Mouse (Mus musculus) A20 (cell line): ENCODE data around the gene Hc.

Experiments used
- DNase-seq: peaks from one replicate; pipeline ENCODE4 v3.0.0-alpha.2; 2011; ENCODE audit warnings: low read depth, low spot score

The Hc gene

DNA sequence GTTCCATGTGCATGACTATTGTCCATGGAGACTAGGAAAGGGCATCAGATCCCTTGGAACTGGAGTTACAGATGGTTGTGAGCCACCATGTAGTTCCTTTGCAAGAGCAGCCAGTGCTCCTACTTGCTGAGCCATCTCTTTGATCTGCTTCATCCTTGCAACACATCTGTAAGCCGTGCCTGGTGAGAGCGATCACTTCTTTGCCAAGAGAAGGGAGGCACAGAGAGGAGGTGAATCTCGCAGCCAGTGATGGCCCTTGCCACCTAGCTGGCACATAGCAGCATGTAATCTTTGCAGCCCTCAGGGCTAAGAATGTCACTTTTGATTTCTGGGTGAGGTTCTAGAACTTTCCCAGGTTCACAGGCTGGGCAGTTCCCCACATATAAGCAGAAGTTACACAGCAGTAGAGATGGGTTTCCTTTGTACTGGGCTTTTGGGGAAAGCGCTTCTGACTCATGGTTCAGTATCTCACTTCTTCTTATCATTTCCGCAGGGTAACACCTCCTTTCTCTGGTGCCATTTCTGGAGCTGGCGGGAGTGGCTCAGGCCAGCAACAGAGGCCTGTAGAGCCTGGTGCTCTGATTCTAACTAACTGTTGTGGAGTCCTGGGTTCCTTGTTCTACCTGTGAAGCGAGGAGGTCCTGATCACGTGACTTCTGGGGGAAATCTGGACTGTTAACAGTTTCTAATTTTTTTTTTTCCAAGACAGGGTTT lies 84.1 kb downstream of the Hc start:
- DNase-seq: peak; percentile 87

DNA sequence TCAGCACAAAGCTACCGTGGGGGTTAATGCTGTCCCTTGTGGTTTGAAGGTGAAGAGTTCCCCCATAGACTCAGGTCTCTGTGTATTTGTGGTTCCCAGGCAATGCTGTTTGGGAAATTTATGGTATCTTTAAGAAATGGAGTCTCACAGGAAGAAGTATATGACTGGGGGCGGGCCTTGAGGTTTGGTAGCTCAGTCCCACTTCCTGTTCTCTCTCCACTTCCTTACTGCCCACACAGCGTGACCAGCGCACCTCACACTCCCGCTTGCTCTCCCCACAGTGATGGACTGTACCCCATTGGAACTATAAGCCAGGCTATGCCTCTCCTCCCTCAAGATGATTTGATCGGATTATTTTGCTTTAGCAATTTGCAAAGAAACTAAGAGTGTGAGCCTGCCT lies 84.8 kb downstream of the Hc start:
- peak; percentile 80 for DNase-seq

DNA sequence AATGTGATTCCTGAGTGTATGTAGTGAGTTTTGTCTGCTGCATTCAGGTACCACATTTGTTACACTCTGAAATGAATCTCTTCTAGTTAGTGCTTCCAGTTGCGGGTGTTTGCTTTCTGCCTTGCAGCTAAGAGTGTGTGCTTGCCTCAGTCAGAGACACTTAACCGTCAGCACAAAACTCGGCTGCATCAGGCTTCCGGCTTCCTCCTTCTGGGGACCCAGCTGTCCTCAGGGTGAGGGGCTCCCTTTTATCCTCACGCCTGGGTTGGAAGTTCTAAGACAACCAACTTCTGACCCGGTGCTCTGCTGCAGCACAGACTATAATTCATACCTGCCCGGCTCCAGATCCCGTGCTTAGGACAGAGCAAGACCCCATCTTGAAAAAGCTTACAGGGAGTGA lies 88.2 kb downstream of the Hc start:
- DNase-seq: no peak

DNA sequence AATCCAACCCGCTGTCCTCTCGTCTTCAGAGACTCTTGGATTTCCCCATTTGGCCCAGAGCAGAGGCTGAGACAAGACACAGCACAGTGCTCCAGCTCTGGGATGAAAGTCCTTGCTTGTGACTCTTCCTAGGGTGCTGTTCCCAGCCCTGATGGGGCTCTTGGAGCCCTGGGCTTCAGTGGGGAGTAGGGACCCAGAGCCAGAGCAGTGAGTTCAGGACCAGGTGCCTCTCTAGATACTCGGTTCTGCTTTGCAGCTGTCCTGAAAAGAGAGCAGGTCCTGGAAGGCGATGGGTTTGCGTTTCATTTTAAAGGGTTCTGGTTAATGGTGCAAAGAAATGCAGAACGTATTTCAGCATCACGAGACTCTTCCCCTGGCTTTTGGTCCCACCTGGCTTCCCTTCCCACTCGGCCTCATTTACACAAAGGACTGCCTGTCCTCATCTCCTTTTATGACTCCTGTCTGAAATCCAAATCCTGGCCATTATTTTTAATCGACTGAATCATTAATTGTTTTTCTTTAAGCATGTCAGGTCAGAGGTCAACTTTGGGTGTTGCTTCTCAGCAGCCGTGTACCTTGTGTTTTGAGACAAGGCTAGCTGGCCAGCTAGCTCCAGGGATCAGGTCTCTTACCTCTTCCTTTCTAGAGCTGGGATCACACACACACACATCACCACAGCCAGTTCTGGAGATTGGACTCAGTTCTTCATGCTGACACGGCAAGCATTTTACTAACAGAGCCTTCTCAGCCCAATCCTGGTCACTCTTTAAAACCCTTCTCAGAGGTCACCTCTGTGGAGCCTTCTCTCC lies 90.0 kb downstream of the Hc start:
- no peak for DNase-seq

DNA sequence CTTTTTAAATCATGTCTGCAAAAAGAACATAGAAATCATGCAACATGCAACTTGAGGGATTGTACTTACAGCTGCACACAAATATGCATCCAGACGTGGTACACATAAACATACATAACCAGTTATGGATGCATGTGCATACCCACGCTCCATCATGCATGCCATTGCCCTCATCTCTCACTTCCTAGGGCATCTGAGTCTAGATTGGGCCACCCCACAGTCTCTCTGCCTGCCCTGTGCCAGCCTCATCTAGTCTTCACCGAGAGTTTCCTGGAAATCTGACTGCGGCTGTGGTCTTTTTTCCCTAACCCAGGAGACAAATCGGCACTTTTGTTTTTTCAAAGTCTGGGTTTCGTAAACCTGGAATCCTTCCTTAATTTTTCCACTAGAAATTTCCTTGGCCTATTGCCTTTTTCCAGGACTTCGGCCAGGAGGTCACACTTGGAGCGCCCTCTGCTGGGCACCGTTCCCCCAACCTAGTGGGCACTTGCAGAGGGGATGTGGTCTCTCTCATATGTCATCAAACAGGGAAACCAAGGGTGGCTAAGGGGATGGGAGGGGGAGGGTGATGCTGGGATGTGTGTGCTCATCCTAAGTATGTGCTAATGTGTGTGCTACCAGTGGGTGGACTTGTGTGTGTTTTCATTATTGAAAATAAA lies 91.0 kb downstream of the Hc start:
- peak; percentile 61 for DNase-seq

DNA sequence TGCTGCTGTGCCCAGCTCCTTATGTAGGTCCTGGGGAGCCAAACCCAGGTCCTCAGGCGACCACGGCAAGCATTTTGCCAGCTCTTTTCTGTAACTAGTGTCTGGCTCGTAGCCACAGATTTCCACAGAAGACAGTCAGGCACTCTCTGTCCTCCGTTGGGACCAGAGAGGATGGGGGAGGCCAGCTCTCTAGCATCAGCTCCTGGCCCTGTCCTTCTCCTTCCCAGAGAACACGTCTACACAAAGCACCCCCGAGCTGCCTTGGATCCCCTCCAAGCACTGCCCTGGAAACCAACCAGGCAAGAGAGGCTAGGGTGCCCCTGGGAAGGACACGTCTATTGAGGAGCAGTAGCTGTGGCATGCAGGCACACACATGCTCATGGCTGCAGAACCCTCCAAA lies 92.1 kb downstream of the Hc start:
- no peak for DNase-seq

DNA sequence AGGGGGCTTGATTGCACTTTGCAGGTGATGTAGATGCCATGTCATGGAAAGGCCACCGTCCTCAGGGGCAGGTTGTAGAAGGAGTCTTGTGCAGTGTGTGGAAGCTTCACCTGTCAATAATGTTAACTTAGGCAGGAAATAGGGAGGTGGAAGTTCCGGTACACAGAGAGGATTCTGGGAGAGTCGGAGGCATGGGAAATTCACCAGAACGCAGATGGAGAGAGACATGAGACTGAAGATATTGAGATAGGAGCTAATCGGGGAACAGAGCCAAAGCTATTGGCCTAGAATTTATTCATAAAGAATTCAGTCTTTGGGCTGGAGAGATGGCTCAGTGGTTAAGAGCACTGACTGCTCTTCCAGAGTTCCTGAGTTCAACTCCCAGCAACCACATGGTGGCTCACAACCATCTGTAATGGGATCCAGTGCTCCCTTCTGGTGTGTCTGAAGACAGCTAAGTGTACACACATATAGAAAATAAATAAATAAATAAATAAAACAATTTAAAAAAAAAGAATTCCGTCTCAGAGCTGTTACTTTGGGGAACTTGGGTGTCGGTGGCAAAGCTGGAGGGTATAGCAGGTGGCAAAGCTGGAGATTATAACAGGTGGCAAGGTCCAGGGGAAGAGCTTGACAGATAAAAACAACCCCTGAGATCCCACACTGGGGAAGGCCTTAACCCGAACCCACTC lies 94.8 kb downstream of the Hc start:
- no peak for DNase-seq

DNA sequence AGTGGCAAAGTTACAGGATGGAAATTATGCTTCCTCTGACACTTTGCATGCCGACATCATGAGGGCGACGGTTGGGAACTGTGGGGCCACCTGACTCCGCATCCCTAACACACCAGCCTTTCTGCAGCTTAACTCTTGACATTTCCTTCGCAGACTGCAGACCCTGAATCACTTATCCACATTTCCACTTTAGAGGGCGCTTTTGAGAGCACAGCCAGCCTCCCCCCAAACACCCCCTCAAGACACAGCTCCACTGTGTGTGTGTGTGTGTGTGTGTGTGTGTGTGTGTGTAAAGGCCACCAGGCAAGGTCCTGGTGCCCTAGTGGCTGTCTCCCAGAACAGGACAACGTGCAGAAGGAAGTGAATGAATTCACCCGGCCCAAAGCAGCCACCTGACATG lies 95.4 kb downstream of the Hc start:
- DNase-seq: no peak

DNA sequence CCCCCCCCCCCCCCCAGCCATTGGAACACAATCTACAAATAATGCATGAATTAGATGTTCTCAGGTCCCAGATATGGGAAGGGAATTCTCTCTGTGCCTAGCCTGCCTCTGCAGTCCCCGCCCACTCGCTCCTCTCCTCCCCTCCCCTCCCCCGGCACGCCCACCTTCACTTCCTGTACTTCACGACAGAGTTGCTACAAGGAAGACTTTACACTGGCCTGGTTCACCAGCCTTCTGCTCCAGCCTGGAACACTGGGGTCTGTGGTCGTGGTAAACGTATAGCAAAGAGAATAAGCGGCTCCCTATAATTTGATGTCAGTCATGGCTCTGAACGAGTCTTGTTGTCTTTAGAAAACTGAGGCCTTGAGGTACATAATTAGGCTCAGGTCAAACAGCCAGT lies 95.9 kb downstream of the Hc start:
- DNase-seq: peak; percentile 83

DNA sequence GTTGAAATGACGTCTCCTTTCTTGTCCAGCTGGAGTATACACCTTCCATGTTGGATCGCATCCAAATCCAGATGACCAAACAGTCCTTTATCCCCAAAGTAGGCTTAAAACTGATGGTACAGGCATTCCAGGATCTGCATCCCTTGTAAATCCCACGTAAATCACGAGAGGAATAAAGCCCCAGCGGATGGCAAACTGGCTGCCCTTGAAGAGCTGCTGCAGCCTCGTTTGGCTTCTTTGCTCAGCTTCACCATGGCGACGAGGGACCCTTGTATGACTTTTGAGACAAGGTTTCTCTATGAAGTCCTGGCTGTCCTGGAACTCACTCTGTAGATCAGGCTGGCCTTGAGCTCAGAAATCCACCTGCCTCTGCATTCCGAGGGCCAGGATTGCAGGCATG lies 96.6 kb downstream of the Hc start:
- DNase-seq: peak; percentile 51

DNA sequence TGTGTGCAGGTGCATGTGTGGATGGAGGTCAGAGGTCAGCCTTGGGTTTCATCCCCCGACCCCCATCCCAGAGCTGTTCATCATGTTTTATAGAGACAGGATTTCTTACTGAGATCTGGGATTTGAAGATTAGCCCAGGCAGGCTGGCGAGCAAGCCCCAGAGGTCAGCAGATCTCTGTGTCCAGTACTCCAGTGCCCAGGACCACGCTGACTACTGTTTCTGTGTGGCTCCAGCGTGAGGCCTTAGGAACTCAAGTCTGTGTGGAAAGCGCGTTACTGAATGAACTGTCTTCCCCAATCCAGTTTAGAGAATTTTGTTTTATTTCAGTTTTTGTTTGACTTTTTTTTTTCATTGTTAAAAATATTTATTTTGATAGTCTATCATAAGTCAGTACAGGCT lies 97.0 kb downstream of the Hc start:
- DNase-seq: peak; percentile 52

DNA sequence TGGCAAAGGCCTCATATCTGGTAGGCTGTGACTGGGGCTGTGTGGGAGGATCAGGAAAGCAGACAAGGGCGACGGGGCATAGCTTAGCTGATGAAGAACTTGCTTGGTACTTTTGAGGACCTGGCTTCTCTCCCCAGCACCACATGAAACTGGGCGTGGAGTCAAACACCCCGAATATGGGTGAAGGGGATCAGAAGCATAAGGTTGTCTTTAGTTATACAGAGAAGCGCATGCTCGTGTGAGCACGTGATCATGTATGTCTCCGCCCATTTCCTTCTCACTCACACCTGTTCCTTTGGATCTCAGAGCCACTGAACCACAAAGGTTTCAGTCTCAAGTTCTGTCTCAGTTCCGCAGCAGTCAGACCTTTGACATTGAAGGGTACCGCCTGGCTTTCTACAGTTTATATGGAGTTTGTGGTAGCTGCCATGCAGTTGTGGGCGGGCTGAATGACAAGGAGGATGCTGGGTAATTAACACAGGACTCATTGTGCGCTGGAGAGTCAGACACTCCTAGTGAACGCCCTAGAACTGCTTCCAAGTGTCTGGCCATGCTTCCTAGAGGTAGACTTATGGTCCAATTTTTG lies 97.8 kb downstream of the Hc start:
- peak; percentile 96 for DNase-seq

DNA sequence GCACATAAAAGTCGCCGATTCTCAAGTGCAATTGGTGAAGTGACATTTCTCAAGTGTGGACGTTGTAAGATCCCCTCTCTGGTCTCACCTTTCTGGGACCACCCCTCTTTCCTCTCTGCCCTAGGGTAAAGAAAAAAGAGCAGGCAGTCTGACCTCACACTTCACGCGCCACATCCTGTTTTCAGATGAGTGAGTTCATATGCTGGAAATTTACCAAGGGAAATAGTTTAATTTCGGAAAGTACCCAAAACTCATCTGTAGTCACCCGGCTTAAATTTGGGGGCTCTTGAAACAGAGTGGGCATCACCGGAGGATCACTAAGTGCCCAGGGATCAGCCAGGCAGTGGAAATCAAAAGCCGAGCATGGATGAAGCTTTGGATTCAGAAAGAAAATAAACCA lies 98.3 kb downstream of the Hc start:
- DNase-seq: peak; percentile 76

DNA sequence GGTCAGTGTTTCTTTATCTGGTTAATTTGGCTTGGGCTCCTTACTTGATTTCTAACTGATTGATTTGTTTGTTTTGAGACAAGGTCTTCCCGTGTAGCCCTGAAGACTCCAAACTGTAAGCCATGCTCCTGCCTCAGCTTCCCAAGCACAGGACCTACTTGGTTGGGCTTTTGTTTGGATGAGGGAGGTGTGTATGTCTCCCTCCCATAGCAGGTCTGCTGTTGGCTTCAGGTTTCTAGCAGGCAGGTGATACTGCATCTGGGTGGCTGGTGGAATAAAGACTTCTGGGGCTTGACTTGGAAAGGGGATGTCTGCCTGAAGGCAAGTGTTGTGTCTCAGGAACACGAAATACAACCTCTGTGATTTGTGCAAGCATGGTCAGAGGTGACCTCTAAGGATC lies 99.0 kb downstream of the Hc start:
- no peak for DNase-seq

DNA sequence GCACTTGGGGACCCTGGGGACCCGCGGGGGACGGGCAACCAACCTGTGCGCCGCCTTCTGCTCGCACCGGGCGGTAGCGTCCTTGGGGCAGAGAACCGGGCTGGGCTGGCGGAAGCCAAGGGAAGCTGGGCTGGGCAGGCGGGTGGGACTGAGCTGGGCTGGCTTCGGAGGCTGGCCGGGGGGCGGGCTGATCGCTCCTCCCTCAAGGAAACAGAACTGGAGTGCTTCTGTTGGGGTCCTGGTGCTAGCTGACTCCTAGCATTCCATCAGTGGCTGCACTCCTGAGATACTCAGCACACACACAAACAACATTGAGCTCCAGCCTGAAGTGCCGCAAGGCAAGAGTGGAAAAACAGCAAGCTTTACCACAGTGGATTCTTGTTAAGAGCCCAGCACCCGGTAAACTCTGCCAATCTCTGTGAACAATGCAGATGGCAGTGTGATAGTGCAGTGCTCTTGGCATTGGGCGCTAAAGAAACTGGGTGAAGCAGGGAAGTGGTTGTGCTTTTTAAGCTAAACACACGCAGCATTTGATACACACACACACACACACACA lies 99.7 kb downstream of the Hc start, which contains the start of gene Traf1:
Gene Traf1, minus strand, starts transcription at position 292 of the 556 bp plus-strand sequence.
- DNase-seq: no peak

DNA sequence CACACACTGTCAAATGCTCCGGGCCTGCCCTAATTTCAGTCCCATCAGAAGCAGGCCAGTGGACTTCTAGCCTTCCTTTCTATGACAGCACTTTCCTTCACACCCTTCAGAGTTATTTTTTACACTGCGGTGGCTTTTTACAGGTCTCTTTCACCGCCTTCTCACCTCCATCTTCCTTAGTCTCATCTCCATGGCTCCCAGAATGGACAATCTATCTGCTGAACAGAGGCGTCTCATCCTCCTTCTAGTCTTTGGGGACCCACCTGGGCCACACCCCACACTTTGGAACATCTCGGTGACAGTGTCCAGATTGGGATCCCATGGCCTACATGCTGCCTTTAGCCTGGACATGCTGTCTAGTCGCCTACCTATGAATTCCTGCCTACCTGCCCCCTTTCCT lies 100.3 kb downstream of the Hc start:
- DNase-seq: no peak

DNA sequence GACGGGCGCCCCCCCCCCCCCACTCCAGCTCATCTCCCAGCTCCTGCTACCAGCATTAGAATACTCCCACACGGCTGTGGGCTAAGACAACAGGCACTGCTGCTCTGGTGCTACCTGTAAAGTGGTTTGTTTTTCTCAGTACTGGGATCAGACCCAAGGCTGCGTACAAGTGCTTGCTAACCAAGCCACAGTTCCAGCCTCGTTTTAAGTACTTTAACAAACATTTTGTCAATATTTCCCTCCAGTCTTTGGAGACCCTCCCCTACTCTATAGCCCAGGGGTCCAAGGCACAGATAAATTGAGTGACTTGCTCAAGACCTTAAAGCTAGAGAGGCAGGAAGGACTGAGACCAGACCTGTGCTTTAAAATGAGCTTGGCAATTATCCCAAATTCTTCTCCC lies 100.8 kb downstream of the Hc start:
- no peak for DNase-seq

DNA sequence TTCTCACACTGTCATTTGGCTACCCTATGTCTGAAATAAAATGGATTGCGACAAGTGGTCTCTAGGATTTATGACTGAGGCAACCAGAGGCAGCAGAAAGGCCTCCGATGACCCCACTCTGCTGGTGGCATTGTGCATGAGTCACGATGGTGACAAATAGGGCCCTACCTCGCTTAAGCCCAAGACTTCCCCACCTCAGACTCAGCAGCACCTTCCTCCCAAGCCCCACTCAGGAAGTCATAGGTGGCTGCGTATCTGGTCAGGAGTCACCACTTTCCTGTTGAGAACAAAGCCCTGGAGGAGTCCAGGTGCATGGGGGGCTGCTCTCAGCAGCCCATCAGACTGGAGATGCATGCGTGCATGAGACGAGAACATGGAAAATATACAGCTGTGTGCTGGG lies 102.7 kb downstream of the Hc start:
- peak; percentile 19 for DNase-seq

DNA sequence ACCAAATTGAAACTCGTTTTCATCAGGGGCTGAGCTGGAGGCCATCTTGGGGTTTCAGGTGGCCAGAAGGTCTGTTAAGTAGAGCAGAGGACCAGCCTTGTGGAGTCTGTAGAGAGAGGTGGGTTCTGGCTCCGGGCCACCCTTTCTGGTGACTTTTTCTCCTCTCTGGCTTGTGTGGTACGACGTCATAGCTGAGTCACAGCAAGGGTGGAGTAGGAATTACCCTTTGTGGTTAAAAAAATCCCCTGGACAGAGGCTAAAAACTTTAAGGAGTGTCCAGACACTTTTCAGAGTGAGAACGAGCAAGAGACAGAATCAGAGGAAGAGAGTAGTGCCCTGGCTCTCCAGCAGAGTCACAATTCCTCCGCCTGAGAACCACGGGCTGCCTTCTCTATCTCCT lies 103.2 kb downstream of the Hc start:
- DNase-seq: peak; percentile 68

DNA sequence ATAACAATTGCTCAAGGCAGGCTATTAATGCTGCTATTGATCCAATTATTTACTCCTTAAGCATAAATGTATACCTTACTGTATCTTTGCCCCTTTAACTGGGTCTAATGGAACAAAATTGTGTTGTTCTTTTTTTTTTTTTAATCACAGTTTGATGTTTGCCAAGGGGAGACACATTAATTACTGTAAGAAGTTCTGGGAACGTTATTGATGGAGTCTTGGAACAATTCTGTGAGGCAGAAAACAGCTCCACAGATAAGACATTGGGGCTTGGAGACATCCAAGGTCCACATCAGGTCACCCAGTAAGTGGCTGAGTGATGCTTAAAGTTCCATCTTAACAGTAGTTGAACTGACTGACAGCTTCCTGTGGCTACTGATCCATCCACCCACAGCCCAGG lies 103.8 kb downstream of the Hc start:
- DNase-seq: no peak

DNA sequence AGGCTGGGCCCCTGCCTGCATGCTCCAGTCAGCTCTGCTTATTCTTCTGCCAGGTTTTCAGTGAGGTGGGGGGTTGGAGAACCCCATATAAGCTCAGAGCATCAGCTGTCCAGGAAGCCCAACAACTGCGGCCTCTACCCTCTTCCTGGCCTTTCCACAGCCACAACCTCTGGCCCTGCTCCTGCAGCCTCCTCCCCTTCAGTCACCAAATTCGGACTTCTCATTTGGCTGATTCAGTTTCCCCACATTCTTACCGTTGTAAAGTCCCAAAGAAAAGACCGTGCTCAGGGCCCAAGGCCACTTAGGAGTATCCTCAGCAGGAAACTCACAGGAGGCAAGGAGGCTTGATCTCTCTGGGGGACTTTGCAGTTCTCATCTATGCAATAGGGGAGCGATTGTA lies 104.3 kb downstream of the Hc start:
- DNase-seq: peak; percentile 27
